Mouse (Mus musculus): ENCODE results near the gene Ptger3. TPM values are rescaled to one million over a fixed set of nuclear protein-coding genes. Genes with fewer than 3 reads are reported as not detected.

Ptger3 gene
- polyA plus RNA-seq, 1 experiment, result not detected

DNA sequence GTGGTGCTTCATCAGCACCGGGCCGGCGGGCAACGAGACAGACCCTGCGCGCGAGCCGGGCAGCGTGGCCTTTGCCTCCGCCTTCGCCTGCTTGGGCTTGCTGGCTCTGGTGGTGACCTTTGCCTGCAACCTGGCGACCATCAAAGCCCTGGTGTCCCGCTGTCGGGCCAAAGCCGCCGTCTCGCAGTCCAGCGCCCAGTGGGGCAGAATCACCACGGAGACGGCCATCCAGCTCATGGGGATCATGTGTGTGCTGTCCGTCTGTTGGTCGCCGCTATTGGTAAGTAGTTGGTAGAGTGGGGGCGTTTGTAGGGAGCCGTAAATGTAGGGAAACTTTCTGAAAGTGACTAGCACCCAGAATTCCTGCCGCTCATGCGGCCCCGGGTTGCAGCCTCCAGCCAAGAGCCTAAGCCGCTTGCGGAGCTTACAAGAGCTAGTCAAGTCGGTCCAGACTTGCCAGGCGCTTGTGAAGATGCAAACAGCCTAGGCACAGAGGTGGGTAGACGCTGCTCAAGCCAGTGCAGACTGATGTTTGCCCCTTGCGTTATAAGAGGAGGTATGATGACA is 957 bp downstream of the Ptger3 start:
- Histone ChIP-seq H3K4me1 (ENCODE audit: control insufficient read depth, insufficient read depth, low read length) (no peaks in the 10 kb centered on the region), H3K9me3 (replicated peaks; ENCODE audit: control insufficient read depth, insufficient read depth, low read length, poor library complexity, severe bottlenecking) (no peaks in the 10 kb centered on the region), H3K27ac (ENCODE audit: insufficient read depth, low read length) (no peak overlapping the region), H3K9ac (ENCODE audit: low read depth, poor library complexity, severe bottlenecking) (0 out of 2 replicates have a peak overlapping the region, but pooled peaks have one; percentile 15), H3K4me3 (ENCODE audit: low read depth, low read length) (peak overlapping the region; percentile 63), H3K36me3 (ENCODE audit: control insufficient read depth, insufficient read depth, low read length, poor library complexity, severe bottlenecking) (no peaks in the 10 kb centered on the region), H3K27me3 (ENCODE audit: control insufficient read depth, insufficient read depth, low read length, poor library complexity, severe bottlenecking) (peaks cover 3% of the 10 kb centered on the region; the same call in 1 of the 2 replicates)
- no peak for TF ChIP-seq POLR2A (IDR thresholded peaks at IDR 0.05; ENCODE audit: insufficient read depth, low read length)
- no peak for TF ChIP-seq EP300 (IDR thresholded peaks at IDR 0.05; ENCODE audit: insufficient read depth, low read depth, low read length)
- no peak for TF ChIP-seq CTCF (IDR thresholded peaks at IDR 0.05; ENCODE audit: low read depth, low read length)

DNA sequence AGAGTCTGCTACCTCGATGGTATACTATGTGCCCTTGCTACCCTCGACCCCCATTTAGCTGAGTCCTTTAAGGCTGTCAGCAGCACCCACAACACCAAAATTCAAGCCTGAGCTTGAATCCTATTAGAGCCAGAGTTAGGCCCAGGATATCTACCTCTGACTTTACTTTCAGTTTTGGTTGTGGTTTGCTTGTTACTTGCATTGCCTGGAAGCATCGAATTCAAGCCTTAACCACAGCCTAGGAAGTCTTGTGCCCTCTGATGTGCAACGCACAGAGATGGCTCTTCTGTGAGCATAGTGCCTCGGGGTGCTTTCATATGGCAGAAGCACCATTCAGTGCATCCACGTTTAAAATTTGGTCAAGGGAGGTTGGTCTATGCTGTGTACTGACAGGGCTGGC is 5.3 kb downstream of the Ptger3 start:
- no peaks in the 10 kb centered on the region for H3K9me3 ChIP-seq (replicated peaks; ENCODE audit: control insufficient read depth, insufficient read depth, low read length, poor library complexity, severe bottlenecking)
- H3K27me3 ChIP-seq (ENCODE audit: control insufficient read depth, insufficient read depth, low read length, poor library complexity, severe bottlenecking), result peaks cover 3% of the 10 kb centered on the region; the same call in 1 of the 2 replicates
- H3K27ac ChIP-seq (ENCODE audit: insufficient read depth, low read length), result no peak overlapping the region
- no peaks in the 10 kb centered on the region for H3K36me3 ChIP-seq (ENCODE audit: control insufficient read depth, insufficient read depth, low read length, poor library complexity, severe bottlenecking)
- no peak overlapping the region for H3K4me3 ChIP-seq (ENCODE audit: low read depth, low read length)
- no peak for TF ChIP-seq CTCF (IDR thresholded peaks at IDR 0.05; ENCODE audit: low read depth, low read length)
- no peak for TF ChIP-seq EP300 (IDR thresholded peaks at IDR 0.05; ENCODE audit: insufficient read depth, low read depth, low read length)
- TF ChIP-seq POLR2A (IDR thresholded peaks at IDR 0.05; ENCODE audit: insufficient read depth, low read length), result no peak
- H3K4me1 ChIP-seq (ENCODE audit: control insufficient read depth, insufficient read depth, low read length), result no peaks in the 10 kb centered on the region
- no peak overlapping the region for H3K9ac ChIP-seq (ENCODE audit: low read depth, poor library complexity, severe bottlenecking)

GRCm38 (mm10) chr3:157575441-157576342 is 9.0 kb downstream of the Ptger3 start:
- Histone ChIP-seq H3K36me3 (ENCODE audit: control insufficient read depth, insufficient read depth, low read length, poor library complexity, severe bottlenecking) (no peaks in the 10 kb centered on the region), H3K4me1 (ENCODE audit: control insufficient read depth, insufficient read depth, low read length) (no peaks in the 10 kb centered on the region), H3K27ac (ENCODE audit: insufficient read depth, low read length) (no peak overlapping the region), H3K27me3 (ENCODE audit: control insufficient read depth, insufficient read depth, low read length, poor library complexity, severe bottlenecking) (no peaks in the 10 kb centered on the region; the same call in 1 of the 2 replicates), H3K9me3 (replicated peaks; ENCODE audit: control insufficient read depth, insufficient read depth, low read length, poor library complexity, severe bottlenecking) (no peaks in the 10 kb centered on the region), H3K9ac (ENCODE audit: low read depth, poor library complexity, severe bottlenecking) (no peak overlapping the region), H3K4me3 (ENCODE audit: low read depth, low read length) (no peak overlapping the region)
- TF ChIP-seq CTCF (IDR thresholded peaks at IDR 0.05; ENCODE audit: low read depth, low read length), result no peak
- no peak for TF ChIP-seq EP300 (IDR thresholded peaks at IDR 0.05; ENCODE audit: insufficient read depth, low read depth, low read length)
- TF ChIP-seq POLR2A (IDR thresholded peaks at IDR 0.05; ENCODE audit: insufficient read depth, low read length), result no peak

DNA sequence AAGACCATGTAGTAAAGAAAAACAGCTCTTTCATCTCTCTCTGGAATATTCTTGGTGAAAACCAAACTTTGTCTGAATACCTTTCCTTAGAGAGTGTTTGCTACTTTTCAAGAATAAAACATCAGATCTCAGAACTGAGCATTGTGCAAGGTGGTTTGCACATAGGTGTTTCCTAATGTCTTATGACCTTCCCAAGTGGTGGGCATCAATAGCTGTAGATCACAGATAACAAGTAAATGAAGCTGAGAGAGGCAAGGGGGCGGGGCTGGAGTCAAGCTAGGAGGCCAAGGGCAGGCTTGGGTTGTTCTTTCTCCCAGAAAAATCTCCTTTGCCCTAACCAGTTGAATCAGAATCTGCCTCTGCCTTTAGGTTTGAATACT is 9.6 kb downstream of the Ptger3 start:
- H3K36me3 ChIP-seq (ENCODE audit: control insufficient read depth, insufficient read depth, low read length, poor library complexity, severe bottlenecking), result no peaks in the 10 kb centered on the region
- H3K4me1 ChIP-seq (ENCODE audit: control insufficient read depth, insufficient read depth, low read length), result no peaks in the 10 kb centered on the region
- H3K4me3 ChIP-seq (ENCODE audit: low read depth, low read length), result no peak overlapping the region
- H3K27ac ChIP-seq (ENCODE audit: insufficient read depth, low read length), result no peak overlapping the region
- no peak for TF ChIP-seq CTCF (IDR thresholded peaks at IDR 0.05; ENCODE audit: low read depth, low read length)
- no peak for TF ChIP-seq EP300 (IDR thresholded peaks at IDR 0.05; ENCODE audit: insufficient read depth, low read depth, low read length)
- TF ChIP-seq POLR2A (IDR thresholded peaks at IDR 0.05; ENCODE audit: insufficient read depth, low read length), result no peak
- H3K9me3 ChIP-seq (replicated peaks; ENCODE audit: control insufficient read depth, insufficient read depth, low read length, poor library complexity, severe bottlenecking), result no peaks in the 10 kb centered on the region
- H3K27me3 ChIP-seq (ENCODE audit: control insufficient read depth, insufficient read depth, low read length, poor library complexity, severe bottlenecking), result no peaks in the 10 kb centered on the region; the same call in 1 of the 2 replicates
- H3K9ac ChIP-seq (ENCODE audit: low read depth, poor library complexity, severe bottlenecking), result no peak overlapping the region

GRCm38 (mm10) chr3:157576862-157577261 is 10.2 kb downstream of the Ptger3 start:
- TF ChIP-seq POLR2A (IDR thresholded peaks at IDR 0.05; ENCODE audit: insufficient read depth, low read length) (no peak), EP300 (IDR thresholded peaks at IDR 0.05; ENCODE audit: insufficient read depth, low read depth, low read length) (no peak)
- Histone ChIP-seq H3K27me3 (ENCODE audit: control insufficient read depth, insufficient read depth, low read length, poor library complexity, severe bottlenecking) (no peaks in the 10 kb centered on the region; the same call in 1 of the 2 replicates), H3K9me3 (replicated peaks; ENCODE audit: control insufficient read depth, insufficient read depth, low read length, poor library complexity, severe bottlenecking) (no peaks in the 10 kb centered on the region), H3K4me3 (ENCODE audit: low read depth, low read length) (no peak overlapping the region), H3K36me3 (ENCODE audit: control insufficient read depth, insufficient read depth, low read length, poor library complexity, severe bottlenecking) (no peaks in the 10 kb centered on the region), H3K9ac (ENCODE audit: low read depth, poor library complexity, severe bottlenecking) (no peak overlapping the region), H3K4me1 (ENCODE audit: control insufficient read depth, insufficient read depth, low read length) (no peaks in the 10 kb centered on the region), H3K27ac (ENCODE audit: insufficient read depth, low read length) (no peak overlapping the region)

Measured in ES-Bruce4 (cell line).